Mouse (Mus musculus): ENCODE measurements around the gene Ubox5.
"Not testable (repeated sequence)": the region's sequence is repeated elsewhere in the genome, so short reads cannot be mapped to it uniquely, and the experiment has no call there.

Gene Ubox5

GRCm38 (mm10) chr2:130577021-130577420 lies 52.8 kb downstream of the Ubox5 start:
- DNase-seq (ENCODE audit: low spot score): no peak

GRCm38 (mm10) chr2:130576564-130576963 lies 53.3 kb downstream of the Ubox5 start:
- not testable (repeated sequence) for DNase-seq (ENCODE audit: low spot score)

- no peak for DNase-seq (ENCODE audit: low spot score)
These were observed 54.0 kb downstream of the Ubox5 start, which contains the start of gene Oxt for GRCm38 (mm10) chr2:130575873-130576272. Gene Oxt (plus strand): TSS chr2:130576173.

- DNase-seq (ENCODE audit: low spot score): no peak
These were observed 54.9 kb downstream of the Ubox5 start for GRCm38 (mm10) chr2:130574960-130575359.

- DNase-seq (ENCODE audit: low spot score): no peak
These were observed 59.9 kb downstream of the Ubox5 start for GRCm38 (mm10) chr2:130569926-130570325.

GRCm38 (mm10) chr2:130568921-130569320 lies 60.9 kb downstream of the Ubox5 start:
- no peak for DNase-seq (ENCODE audit: low spot score)

GRCm38 (mm10) chr2:130564983-130565382 lies 64.9 kb downstream of the Ubox5 start:
- DNase-seq (ENCODE audit: low spot score): peak; percentile 52

GRCm38 (mm10) chr2:130564063-130564462 lies 65.8 kb downstream of the Ubox5 start:
- peak; percentile 18 for DNase-seq (ENCODE audit: low spot score)

GRCm38 (mm10) chr2:130563212-130564055 lies 66.4 kb downstream of the Ubox5 start, which contains the start of gene Mrps26:
Gene Mrps26 (plus strand): TSS chr2:130563742.
- peak; percentile 93 for DNase-seq (ENCODE audit: low spot score)

- DNase-seq (ENCODE audit: low spot score): no peak
These were observed 71.8 kb downstream of the Ubox5 start for GRCm38 (mm10) chr2:130558015-130558414.

- DNase-seq (ENCODE audit: low spot score): no peak
These were observed 72.4 kb downstream of the Ubox5 start for GRCm38 (mm10) chr2:130557462-130557861.

GRCm38 (mm10) chr2:130556292-130556691 lies 73.5 kb downstream of the Ubox5 start:
- no peak for DNase-seq (ENCODE audit: low spot score)

GRCm38 (mm10) chr2:130554841-130555240 lies 75.0 kb downstream of the Ubox5 start:
- DNase-seq (ENCODE audit: low spot score): no peak

- DNase-seq (ENCODE audit: low spot score): no peak
These were observed 82.9 kb downstream of the Ubox5 start for GRCm38 (mm10) chr2:130546957-130547356.

- DNase-seq (ENCODE audit: low spot score): no peak
These were observed 89.6 kb downstream of the Ubox5 start for GRCm38 (mm10) chr2:130540266-130540665.

All from MN1 (cell line).